Mouse (Mus musculus): ENCODE results near the gene Clptm1. TPM values are rescaled to one million over a fixed set of nuclear protein-coding genes. Genes with fewer than 3 reads are reported as not detected.
A peak's percentile ranks its signal among the peaks of the same experiment; 100 is the strongest.

Clptm1 gene
- polyA plus RNA-seq, 1 experiment from 2014 or later: 70.6 TPM

- Histone ChIP-seq H3K36me3 (replicated peaks) (peaks cover 64% of the 10 kb centered on the region), H3K27ac (no peak overlapping the region), H3K9me3 (no peaks in the 10 kb centered on the region), H3K27me3 (ENCODE audit: poor library complexity, severe bottlenecking) (no peaks in the 10 kb centered on the region), H3K4me1 (peaks cover 18% of the 10 kb centered on the region), H3K4me3 (no peak overlapping the region)
- no peak for DNase-seq (ENCODE audit: extremely low spot score, low spot score)
- WGBS: 92% methylated on average over 17 of the region's 17 CpGs
Measured at GRCm38 (mm10) chr7:19633197-19633596, 31.6 kb downstream of the Clptm1 start.

GRCm38 (mm10) chr7:19632720-19633119 lies 32.1 kb downstream of the Clptm1 start:
- H3K4me3 ChIP-seq: no peak overlapping the region
- no peaks in the 10 kb centered on the region for H3K9me3 ChIP-seq
- DNase-seq (ENCODE audit: extremely low spot score, low spot score): no peak
- H3K27me3 ChIP-seq (ENCODE audit: poor library complexity, severe bottlenecking): no peaks in the 10 kb centered on the region
- H3K27ac ChIP-seq: no peak overlapping the region
- H3K36me3 ChIP-seq (replicated peaks): peaks cover 59% of the 10 kb centered on the region
- H3K4me1 ChIP-seq: peaks cover 22% of the 10 kb centered on the region

- Histone ChIP-seq H3K9me3 (no peaks in the 10 kb centered on the region), H3K27ac (no peak overlapping the region), H3K36me3 (replicated peaks) (peaks cover 55% of the 10 kb centered on the region), H3K27me3 (ENCODE audit: poor library complexity, severe bottlenecking) (no peaks in the 10 kb centered on the region), H3K4me1 (peaks cover 24% of the 10 kb centered on the region), H3K4me3 (no peak overlapping the region)
- no peak for DNase-seq (ENCODE audit: extremely low spot score, low spot score)
Measured at GRCm38 (mm10) chr7:19632275-19632674, 32.6 kb downstream of the Clptm1 start.

GRCm38 (mm10) chr7:19629361-19629734 lies 35.5 kb downstream of the Clptm1 start, which contains the start of gene Relb:
Relb (minus strand) TSS chr7:19629438.
- Histone ChIP-seq H3K36me3 (replicated peaks) (peaks cover 26% of the 10 kb centered on the region), H3K27me3 (ENCODE audit: poor library complexity, severe bottlenecking) (no peaks in the 10 kb centered on the region), H3K4me3 (peak within 1 kb of the TSS; percentile 74), H3K27ac (peak within 1 kb of the TSS; percentile 76), H3K9me3 (no peaks in the 10 kb centered on the region), H3K4me1 (peaks cover 24% of the 10 kb centered on the region)
- 1% methylated on average over 35 of the region's 41 CpGs for WGBS
- peak; percentile 89 for DNase-seq (ENCODE audit: extremely low spot score, low spot score)

- Histone ChIP-seq H3K36me3 (replicated peaks) (peaks cover 20% of the 10 kb centered on the region), H3K4me1 (peaks cover 24% of the 10 kb centered on the region), H3K27ac (peak overlapping the region; percentile 76), H3K27me3 (ENCODE audit: poor library complexity, severe bottlenecking) (no peaks in the 10 kb centered on the region), H3K9me3 (no peaks in the 10 kb centered on the region), H3K4me3 (peak overlapping the region; percentile 74)
- under 1% methylated on average over 56 of the region's 57 CpGs for whole genome bisulfite sequencing
- DNase-seq (ENCODE audit: extremely low spot score, low spot score): peak; percentile 94
Measured at GRCm38 (mm10) chr7:19628536-19629360, 36.1 kb downstream of the Clptm1 start.

- no peak for DNase-seq (ENCODE audit: extremely low spot score, low spot score)
- Histone ChIP-seq H3K4me3 (peak overlapping the region; percentile 74), H3K4me1 (peaks cover 24% of the 10 kb centered on the region), H3K9me3 (no peaks in the 10 kb centered on the region), H3K27me3 (ENCODE audit: poor library complexity, severe bottlenecking) (no peaks in the 10 kb centered on the region), H3K36me3 (replicated peaks) (peaks cover 14% of the 10 kb centered on the region), H3K27ac (peak overlapping the region; percentile 76; the same call in 1 of the 2 replicates)
- 17% methylated on average over 17 of the region's 17 CpGs for WGBS
Measured at GRCm38 (mm10) chr7:19628192-19628535, 36.7 kb downstream of the Clptm1 start.

- peak overlapping the region; percentile 74 for H3K4me3 ChIP-seq
- 62% methylated on average over 3 of the region's 3 CpGs for WGBS
Measured at GRCm38 (mm10) chr7:19627721-19628120, 37.1 kb downstream of the Clptm1 start.

GRCm38 (mm10) chr7:19623433-19623832 lies 41.4 kb downstream of the Clptm1 start:
- peaks cover 14% of the 10 kb centered on the region for H3K4me1 ChIP-seq
- DNase-seq (ENCODE audit: extremely low spot score, low spot score): no peak
- no peaks in the 10 kb centered on the region for H3K36me3 ChIP-seq (replicated peaks)
- H3K4me3 ChIP-seq: no peak overlapping the region
- H3K9me3 ChIP-seq: no peaks in the 10 kb centered on the region
- no peak overlapping the region for H3K27ac ChIP-seq
- peaks cover 14% of the 10 kb centered on the region for H3K27me3 ChIP-seq (ENCODE audit: poor library complexity, severe bottlenecking)
- 78% methylated on average over 2 of the region's 2 CpGs for WGBS

More at GRCm38 (mm10) chr7:19627721-19628120, 37.1 kb downstream of the Clptm1 start:
- peaks cover 24% of the 10 kb centered on the region for H3K4me1 ChIP-seq
- no peaks in the 10 kb centered on the region for H3K9me3 ChIP-seq
- no peak for DNase-seq (ENCODE audit: extremely low spot score, low spot score)
- H3K36me3 ChIP-seq (replicated peaks): peaks cover 10% of the 10 kb centered on the region
- no peak overlapping the region for H3K27ac ChIP-seq
- no peaks in the 10 kb centered on the region for H3K27me3 ChIP-seq (ENCODE audit: poor library complexity, severe bottlenecking)

GRCm38 (mm10) chr7:19622241-19622640 lies 42.6 kb downstream of the Clptm1 start:
- H3K36me3 ChIP-seq (replicated peaks): no peaks in the 10 kb centered on the region
- WGBS: 54% methylated on average over 6 of the region's 6 CpGs
- peaks cover 14% of the 10 kb centered on the region for H3K27me3 ChIP-seq (ENCODE audit: poor library complexity, severe bottlenecking)
- no peak overlapping the region for H3K27ac ChIP-seq
- H3K4me1 ChIP-seq: peaks cover 6% of the 10 kb centered on the region
- no peak for DNase-seq (ENCODE audit: extremely low spot score, low spot score)
- no peak overlapping the region for H3K4me3 ChIP-seq
- no peaks in the 10 kb centered on the region for H3K9me3 ChIP-seq

- no peak overlapping the region for H3K27ac ChIP-seq
- no peaks in the 10 kb centered on the region for H3K36me3 ChIP-seq (replicated peaks)
- H3K4me3 ChIP-seq: no peak overlapping the region
- peaks cover 6% of the 10 kb centered on the region for H3K4me1 ChIP-seq
- 93% methylated on average over 7 of the region's 7 CpGs for WGBS
- H3K9me3 ChIP-seq: no peaks in the 10 kb centered on the region
- no peak for DNase-seq (ENCODE audit: extremely low spot score, low spot score)
- peaks cover 14% of the 10 kb centered on the region for H3K27me3 ChIP-seq (ENCODE audit: poor library complexity, severe bottlenecking)
Measured at GRCm38 (mm10) chr7:19620811-19621210, 44.0 kb downstream of the Clptm1 start.

- peak; percentile 77 for DNase-seq (ENCODE audit: extremely low spot score, low spot score)
- Histone ChIP-seq H3K4me3 (peak overlapping the region; percentile 46), H3K36me3 (replicated peaks) (no peaks in the 10 kb centered on the region), H3K9me3 (no peaks in the 10 kb centered on the region), H3K4me1 (peaks cover 6% of the 10 kb centered on the region), H3K27ac (peak overlapping the region; percentile 65), H3K27me3 (ENCODE audit: poor library complexity, severe bottlenecking) (peaks cover 14% of the 10 kb centered on the region)
- 7% methylated on average over 35 of the region's 35 CpGs for WGBS
Measured at GRCm38 (mm10) chr7:19619004-19619801, 45.6 kb downstream of the Clptm1 start.

GRCm38 (mm10) chr7:19615036-19615577 lies 49.7 kb downstream of the Clptm1 start:
- H3K4me1 ChIP-seq: peaks cover 6% of the 10 kb centered on the region
- WGBS: 91% methylated on average over 12 of the region's 12 CpGs
- H3K27me3 ChIP-seq (ENCODE audit: poor library complexity, severe bottlenecking): peaks cover 10% of the 10 kb centered on the region
- DNase-seq (ENCODE audit: extremely low spot score, low spot score): no peak
- no peak overlapping the region for H3K27ac ChIP-seq
- no peak overlapping the region for H3K4me3 ChIP-seq
- H3K9me3 ChIP-seq: no peaks in the 10 kb centered on the region
- no peaks in the 10 kb centered on the region for H3K36me3 ChIP-seq (replicated peaks)

- no peak for DNase-seq (ENCODE audit: extremely low spot score, low spot score)
- Histone ChIP-seq H3K36me3 (replicated peaks) (no peaks in the 10 kb centered on the region), H3K9me3 (no peaks in the 10 kb centered on the region), H3K4me3 (no peak overlapping the region), H3K4me1 (no peaks in the 10 kb centered on the region), H3K27ac (no peak overlapping the region), H3K27me3 (ENCODE audit: poor library complexity, severe bottlenecking) (no peaks in the 10 kb centered on the region)
- 74% methylated on average over 5 of the region's 5 CpGs for WGBS
Measured at GRCm38 (mm10) chr7:19610969-19611368, 53.9 kb downstream of the Clptm1 start.
